Mouse (Mus musculus) cerebellum, adult (tissue): ENCODE measurements around the gene Gm8978.
"Not testable (repeated sequence)": the region's sequence is repeated elsewhere in the genome, so short reads cannot be mapped to it uniquely, and the experiment has no call there.

Source experiments
- ATAC-seq: cut with Nextera tagmentation; 2 replicates; pipeline ENCODE4 v1.9.2; 2017; ENCODE audit warnings: mild to moderate bottlenecking, moderate library complexity, mixed read lengths; ENCODE audit not compliant: insufficient number of reproducible peaks, low FRiP score, low TSS enrichment

The Gm8978 gene

DNA sequence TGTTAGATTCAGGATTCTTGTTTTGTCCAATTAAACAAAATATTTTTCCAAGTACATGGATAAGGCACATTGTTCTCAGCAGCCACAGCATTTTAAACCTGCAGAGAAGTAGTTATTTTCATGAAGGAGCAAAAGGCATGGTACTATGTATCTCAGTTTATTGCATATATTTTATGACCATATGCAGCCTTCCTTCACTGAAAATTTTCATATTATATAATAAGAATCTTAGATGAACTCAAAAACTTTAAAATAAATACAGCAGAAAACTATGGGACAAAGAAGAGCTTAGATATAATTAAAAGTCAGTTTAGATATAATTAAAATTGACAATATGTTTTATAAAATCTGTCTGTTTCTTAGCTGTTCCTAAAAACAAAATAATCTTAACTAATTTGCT, at the start of gene Gm8978:
Gm8978 (minus strand) TSS at position 101 of the 400 bp plus-strand sequence.
- not testable (repeated sequence) for ATAC-seq

DNA sequence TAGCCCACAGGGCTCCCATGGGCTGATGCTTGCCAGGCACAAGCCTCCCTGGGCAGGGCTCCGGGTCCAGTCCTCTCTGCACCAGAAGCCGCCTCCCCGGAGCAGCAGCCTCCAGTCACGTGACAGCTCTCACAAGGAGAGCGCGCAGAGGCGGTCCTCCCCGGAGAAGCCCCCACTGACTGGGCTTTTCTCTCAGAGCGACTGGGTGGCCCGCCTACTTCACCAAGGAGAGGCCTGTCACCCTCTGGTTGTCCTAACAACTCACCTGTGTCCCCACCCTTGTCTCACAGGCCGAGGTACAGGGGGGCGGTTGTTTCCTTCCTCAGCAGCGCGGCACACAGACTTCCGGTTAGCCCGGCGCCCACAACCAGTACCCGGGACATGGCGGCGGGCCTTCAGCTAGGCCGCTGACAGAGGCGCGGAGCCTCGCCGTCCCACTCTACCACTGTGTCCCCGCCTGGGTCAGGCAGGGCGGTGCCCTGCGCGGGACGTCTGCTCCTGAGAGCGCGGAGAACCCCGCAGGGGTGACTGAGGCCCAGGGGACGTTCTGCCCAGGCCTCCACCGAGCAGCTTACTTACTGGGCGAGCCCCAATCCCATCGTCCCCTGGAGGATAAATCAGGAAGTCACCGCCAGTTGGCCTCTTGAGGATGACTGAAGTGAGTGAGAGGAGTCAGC, 35.3 kb downstream of the Gm8978 start:
- ATAC-seq: peak; percentile 99

DNA sequence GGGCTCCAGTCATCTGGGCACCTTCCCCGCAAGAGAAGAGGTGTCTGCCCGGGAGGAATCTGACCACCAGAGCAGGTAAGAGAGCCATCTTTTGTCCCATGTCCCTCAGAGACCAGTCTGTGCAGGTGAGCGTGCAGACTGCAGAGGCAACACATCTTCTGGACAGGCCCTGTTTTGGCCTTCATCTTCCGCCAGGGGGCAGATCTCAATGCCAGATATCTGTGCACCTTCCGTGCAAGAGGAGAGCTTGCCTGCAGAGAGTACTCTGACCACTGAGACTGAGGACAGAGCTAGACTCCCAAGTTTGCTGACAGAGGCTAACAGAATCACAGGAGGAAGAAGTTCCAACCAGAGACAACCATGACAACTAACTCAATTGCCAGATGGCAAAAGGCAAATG, 56.5 kb downstream of the Gm8978 start:
- not testable (repeated sequence) for ATAC-seq
